Mouse (Mus musculus) forebrain, embryonic 11.5 days (tissue): Measurements from ENCODE around the gene Grin2c. TPM values are rescaled to one million over a fixed set of nuclear protein-coding genes. Genes with fewer than 3 reads are reported as not detected.

Experiments
- ATAC-seq: fragments of 200-750 bp; cut with Nextera tagmentation; replicated peaks from 2 replicates; pipeline ENCODE4 v1.8.0; 2017; ENCODE audit warnings: moderate TSS enrichment; ENCODE audit not compliant: low FRiP score
- DNase-seq: peaks from one replicate; pipeline ENCODE4 v3.0.0-alpha.2; 2017; ENCODE audit warnings: low spot score
- H3K27ac ChIP-seq: fragments of 300-500 bp; sonication (generic); 2 replicates; pipeline ENCODE4 v1.5.1; 2014; ENCODE audit warnings: low read depth, low read length
- H3K27me3 ChIP-seq: fragments of 300-500 bp; sonication (generic); 2 replicates; pipeline ENCODE4 v1.6.1; 2014; ENCODE audit warnings: mild to moderate bottlenecking, low read length, mixed read lengths; ENCODE audit not compliant: control insufficient read depth, insufficient read depth
- H3K36me3 ChIP-seq: fragments of 300-500 bp; sonication (generic); 2 replicates; pipeline ENCODE4 v1.6.1; 2014; ENCODE audit warnings: mild to moderate bottlenecking, low read length, moderate library complexity, mixed read lengths; ENCODE audit not compliant: control insufficient read depth, insufficient read depth
- H3K4me1 ChIP-seq: fragments of 300-500 bp; sonication (generic); replicated peaks from 2 replicates; pipeline ENCODE4 v1.6.1; 2014; ENCODE audit warnings: low read length, mixed read lengths; ENCODE audit not compliant: control insufficient read depth, insufficient read depth
- H3K4me2 ChIP-seq: fragments of 300-500 bp; sonication (generic); 2 replicates; pipeline ENCODE4 v1.6.1; 2014; ENCODE audit warnings: low read depth, mild to moderate bottlenecking, low read length, moderate library complexity, mixed read lengths; ENCODE audit not compliant: severe bottlenecking
- H3K4me3 ChIP-seq: fragments of 300-500 bp; sonication (generic); 2 replicates; pipeline ENCODE4 v1.5.1; 2014; ENCODE audit warnings: low read depth, low read length
- H3K9ac ChIP-seq: fragments of 300-500 bp; sonication (generic); 2 replicates; pipeline ENCODE4 v1.6.1; 2014; ENCODE audit warnings: low read length
- H3K9me3 ChIP-seq: fragments of 300-500 bp; sonication (generic); 2 replicates; pipeline ENCODE4 v1.6.1; 2016; ENCODE audit warnings: low read length, mixed read lengths; ENCODE audit not compliant: control insufficient read depth
- WGBS: fragments of 180-500 bp; shearing (Covaris S2); extraction: QIAGEN DNeasy Blood & Tissue Kit; methylation state at CpG from one replicate; pipeline ENCODE4 v1.1.7; 2014; 5-methylcytosine and 5-hydroxymethylcytosine counted together
- polyA plus RNA-seq: library from polyadenylated mRNA; unstranded; fragments of >200 nt; fragmentation: Nextera tagmentation; extraction: Ambion mirVana; gene quantifications from 2 replicates; pipeline ENCODE4 v1.2.1, GENCODE M21; 2014

Grin2c gene
- polyA plus RNA-seq, 1 experiment from 2014 or later, result not detected

DNA sequence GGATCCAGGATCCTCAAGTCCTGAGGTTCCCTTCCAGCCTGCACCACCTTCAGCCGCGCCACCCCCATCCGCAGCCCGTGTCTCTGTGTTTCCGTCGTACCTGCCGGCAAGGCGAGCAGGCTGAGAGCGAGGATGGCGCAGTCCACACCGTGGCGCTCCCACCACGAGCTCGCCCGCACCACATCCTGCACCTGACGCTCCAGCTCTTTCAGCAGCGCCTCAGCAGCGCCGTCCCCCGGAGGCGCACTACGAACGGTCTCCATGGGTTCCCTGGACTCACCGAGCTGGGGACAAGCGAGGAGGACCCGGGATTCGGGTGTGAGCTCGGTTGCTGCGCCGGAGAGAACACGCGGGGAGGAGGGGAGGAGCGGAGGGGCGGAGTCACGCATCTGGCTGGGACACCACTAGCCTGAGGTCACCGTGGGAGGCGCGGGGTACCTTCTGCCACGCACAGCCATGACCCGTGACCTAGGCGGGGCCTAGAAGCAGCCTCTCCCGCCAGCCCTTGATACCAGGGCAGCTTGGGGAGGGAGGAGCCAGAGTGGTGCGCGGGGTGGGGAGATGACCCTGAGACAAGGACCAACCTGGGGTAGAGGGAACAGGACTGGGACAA, 30.3 kb upstream of the Grin2c start, which contains the start of gene Fads6:
Gene Fads6 (minus strand): TSS at position 450 of the 613 bp plus-strand sequence.
- WGBS, result 1% methylated on average over 44 of the region's 44 CpGs
- peak; percentile 67 for ATAC-seq
- peak within 1 kb of the TSS; percentile 80 for H3K4me2 ChIP-seq
- H3K36me3 ChIP-seq, result no peaks in the 10 kb centered on the region
- H3K4me1 ChIP-seq, result no peaks in the 10 kb centered on the region; the same call in 1 of the 2 replicates
- peak within 1 kb of the TSS; percentile 36 for H3K4me3 ChIP-seq
- peak; percentile 77 for DNase-seq
- H3K9ac ChIP-seq, result peak within 1 kb of the TSS; percentile 53
- no peaks in the 10 kb centered on the region for H3K9me3 ChIP-seq
- no peak within 1 kb of the TSS for H3K27ac ChIP-seq
- peaks cover 3% of the 10 kb centered on the region; the same call in 1 of the 2 replicates for H3K27me3 ChIP-seq

DNA sequence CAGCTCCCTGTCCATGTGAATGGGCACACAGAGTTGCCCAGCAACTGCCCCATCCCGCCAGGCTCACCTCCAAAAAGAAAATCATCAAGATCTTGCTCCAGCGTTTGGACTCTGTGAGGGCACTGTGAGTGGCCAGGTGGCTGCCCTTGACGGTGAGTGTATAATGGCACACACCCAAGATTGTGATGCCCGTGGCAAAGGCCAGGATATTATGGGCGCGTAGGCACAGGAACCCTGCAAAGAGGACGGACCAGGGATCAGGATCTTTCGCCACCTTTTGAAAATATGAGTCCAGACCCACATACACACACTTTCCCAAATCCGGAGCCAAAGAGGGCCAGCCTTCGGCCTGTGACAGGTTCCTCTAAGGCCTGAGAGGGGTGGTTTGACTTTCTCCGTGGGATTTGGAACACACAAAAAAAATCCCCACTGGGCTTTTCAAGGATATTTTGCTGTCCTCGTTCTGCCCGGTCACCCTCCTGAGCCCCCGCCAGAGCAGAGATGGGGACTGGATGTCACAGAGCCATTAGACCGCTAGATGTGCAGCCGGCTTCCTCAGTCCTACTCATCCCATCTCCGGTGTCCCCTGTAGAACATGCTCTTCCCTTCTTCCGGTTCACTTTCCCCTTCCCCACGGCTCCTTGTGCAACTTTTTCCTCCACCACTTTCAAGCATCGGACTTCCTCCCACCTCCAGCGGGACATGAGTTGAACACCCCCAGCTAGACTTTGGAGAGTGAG, 29.6 kb upstream of the Grin2c start:
- Histone ChIP-seq H3K36me3 (no peaks in the 10 kb centered on the region), H3K4me2 (peak overlapping the region; percentile 80), H3K27ac (no peak overlapping the region), H3K4me1 (no peaks in the 10 kb centered on the region; the same call in 1 of the 2 replicates), H3K9me3 (no peaks in the 10 kb centered on the region), H3K4me3 (peak overlapping the region; percentile 36), H3K27me3 (peaks cover 3% of the 10 kb centered on the region; the same call in 1 of the 2 replicates), H3K9ac (peak overlapping the region; percentile 53)
- WGBS, result 50% methylated on average over 21 of the region's 21 CpGs
- DNase-seq (no peak), ATAC-seq (no peak)

DNA sequence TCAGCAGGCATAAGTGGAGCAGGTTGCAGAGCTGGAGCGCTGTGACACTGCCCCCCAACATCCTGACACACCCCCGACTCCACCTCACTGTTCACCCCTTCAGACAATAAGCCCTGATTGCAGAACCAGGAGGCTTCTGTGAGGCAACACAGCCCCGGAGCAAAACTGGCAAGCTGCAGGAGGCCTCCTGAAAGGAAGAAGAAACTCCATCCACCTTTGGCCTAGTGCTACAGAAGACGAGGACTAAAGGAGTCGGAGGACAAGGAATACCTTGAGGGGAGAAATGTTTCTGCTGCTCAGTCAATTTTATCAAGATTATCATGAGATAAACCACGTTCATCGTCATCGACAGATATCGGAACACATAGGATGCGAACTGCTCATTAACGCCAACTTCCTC, 28.9 kb upstream of the Grin2c start:
- Histone ChIP-seq H3K4me3 (no peak overlapping the region), H3K4me2 (no peak overlapping the region), H3K4me1 (no peaks in the 10 kb centered on the region; the same call in 1 of the 2 replicates), H3K9me3 (no peaks in the 10 kb centered on the region), H3K36me3 (no peaks in the 10 kb centered on the region), H3K27me3 (peaks cover 3% of the 10 kb centered on the region; the same call in 1 of the 2 replicates), H3K27ac (no peak overlapping the region), H3K9ac (no peak overlapping the region)
- ATAC-seq (no peak), DNase-seq (no peak)
- WGBS, result 91% methylated on average over 11 of the region's 11 CpGs

DNA sequence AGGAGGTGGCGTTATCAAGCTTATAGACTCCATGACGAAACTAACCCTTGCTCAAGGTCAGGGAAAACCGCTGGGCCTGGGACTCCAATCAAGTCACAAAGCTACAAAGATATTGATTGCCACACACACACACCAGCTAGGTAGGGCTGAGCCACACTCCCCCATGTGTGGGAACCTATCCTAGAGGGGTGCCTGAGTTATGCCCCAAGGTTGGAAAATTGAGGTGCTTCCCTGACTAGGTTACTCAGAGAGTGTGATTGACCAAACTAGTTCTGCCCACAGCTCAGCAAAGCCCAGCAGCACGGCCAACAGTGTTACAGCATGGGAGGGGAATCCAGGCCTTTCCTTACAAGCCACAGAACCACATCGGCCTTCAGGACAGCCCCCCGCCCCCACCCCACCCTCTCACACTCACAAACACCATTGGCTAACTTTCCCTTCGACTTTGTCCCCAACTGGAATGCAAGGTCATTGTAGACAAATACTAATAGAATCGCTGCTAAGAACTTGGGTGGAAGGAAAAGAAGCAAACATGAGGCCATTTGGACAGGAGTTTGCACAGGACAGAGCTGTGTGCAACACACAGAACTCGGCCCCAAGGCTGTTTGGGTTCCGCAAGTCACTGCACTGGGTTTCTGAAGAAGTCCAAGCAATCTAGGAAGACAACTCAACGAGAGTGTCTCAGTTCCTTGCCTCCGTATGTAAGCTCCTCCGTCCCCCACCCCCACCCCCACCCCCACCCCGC, 25.8 kb upstream of the Grin2c start:
- Histone ChIP-seq H3K9ac (no peak overlapping the region), H3K27me3 (no peaks in the 10 kb centered on the region), H3K27ac (no peak overlapping the region), H3K36me3 (no peaks in the 10 kb centered on the region), H3K4me3 (no peak overlapping the region), H3K9me3 (no peaks in the 10 kb centered on the region), H3K4me1 (no peaks in the 10 kb centered on the region; the same call in 1 of the 2 replicates), H3K4me2 (no peak overlapping the region)
- ATAC-seq, result no peak
- DNase-seq, result no peak
- WGBS, result 75% methylated on average over 14 of the region's 14 CpGs

DNA sequence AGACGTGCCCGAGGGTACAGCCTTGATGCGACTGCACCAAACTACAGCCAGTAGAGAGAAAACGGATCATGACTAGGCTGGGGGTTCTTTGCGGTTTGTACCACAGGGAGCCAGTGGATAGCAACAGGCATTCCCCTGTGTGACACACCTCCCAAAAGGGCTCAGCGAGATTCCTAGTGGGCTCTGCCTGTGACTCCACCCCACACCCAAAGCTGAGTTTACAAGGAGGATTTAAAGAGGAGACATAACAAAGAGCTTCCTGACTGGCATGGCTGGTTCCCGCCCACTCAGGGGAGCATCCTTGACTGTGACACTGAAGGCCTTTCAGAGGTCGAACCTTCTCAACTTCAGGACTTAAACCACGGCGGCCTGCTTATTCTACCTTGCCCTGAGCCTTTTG, 24.5 kb upstream of the Grin2c start:
- ATAC-seq (no peak), DNase-seq (no peak)
- WGBS, result 84% methylated on average over 10 of the region's 10 CpGs
- Histone ChIP-seq H3K9me3 (no peaks in the 10 kb centered on the region), H3K9ac (no peak overlapping the region), H3K4me2 (no peak overlapping the region), H3K27ac (no peak overlapping the region), H3K4me3 (no peak overlapping the region), H3K4me1 (no peaks in the 10 kb centered on the region; the same call in 1 of the 2 replicates), H3K27me3 (no peaks in the 10 kb centered on the region), H3K36me3 (no peaks in the 10 kb centered on the region)

DNA sequence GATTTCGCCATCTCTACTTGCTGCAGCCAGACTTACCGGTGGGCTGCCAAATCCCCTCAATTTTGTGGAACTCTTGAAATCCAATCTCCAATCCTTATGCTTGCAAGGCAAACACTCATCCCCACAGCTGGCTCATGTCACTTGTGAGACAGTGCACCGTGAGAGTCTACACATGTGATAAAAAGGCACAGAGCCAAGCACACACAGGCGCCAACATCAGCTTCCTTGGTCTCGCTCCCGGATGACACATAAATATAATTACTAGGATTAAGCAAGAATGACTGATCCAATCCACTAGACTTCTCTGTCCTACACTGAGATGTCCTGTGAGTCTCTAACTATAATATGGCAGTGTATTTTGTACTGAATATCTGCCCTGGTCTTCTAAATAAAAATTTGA, 23.9 kb upstream of the Grin2c start:
- H3K36me3 ChIP-seq, result no peaks in the 10 kb centered on the region
- DNase-seq (no peak), ATAC-seq (no peak)
- H3K9me3 ChIP-seq, result no peaks in the 10 kb centered on the region
- H3K4me2 ChIP-seq, result no peak overlapping the region
- H3K27me3 ChIP-seq, result no peaks in the 10 kb centered on the region
- WGBS, result 91% methylated on average over 6 of the region's 6 CpGs
- H3K4me3 ChIP-seq, result no peak overlapping the region
- no peak overlapping the region for H3K27ac ChIP-seq
- H3K9ac ChIP-seq, result no peak overlapping the region
- no peaks in the 10 kb centered on the region; the same call in 1 of the 2 replicates for H3K4me1 ChIP-seq

DNA sequence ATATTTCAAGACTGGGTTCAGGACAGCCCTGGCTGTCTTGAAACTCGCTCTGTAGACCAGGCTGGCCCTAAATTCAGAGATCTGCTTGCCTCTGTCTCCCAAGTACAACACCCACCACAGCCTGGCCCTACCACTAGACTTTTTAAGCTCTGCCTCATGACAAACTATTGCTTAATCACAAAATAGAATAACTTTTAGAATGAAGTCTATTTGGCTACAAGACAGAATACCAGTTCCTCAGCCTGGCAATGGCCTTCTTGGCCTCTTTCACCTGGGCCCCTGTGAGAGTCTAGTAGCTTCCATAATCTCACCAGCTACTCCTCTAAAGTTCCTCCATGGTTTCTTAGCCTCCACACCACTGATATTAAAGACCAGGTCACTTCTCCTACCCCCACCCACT, 23.3 kb upstream of the Grin2c start:
- Histone ChIP-seq H3K4me2 (no peak overlapping the region), H3K4me3 (no peak overlapping the region), H3K4me1 (no peaks in the 10 kb centered on the region; the same call in 1 of the 2 replicates), H3K36me3 (no peaks in the 10 kb centered on the region), H3K27me3 (no peaks in the 10 kb centered on the region), H3K9ac (no peak overlapping the region), H3K9me3 (no peaks in the 10 kb centered on the region), H3K27ac (no peak overlapping the region)
- 86% methylated on average over 1 of the region's 1 CpGs for WGBS
- DNase-seq (no peak), ATAC-seq (no peak)

DNA sequence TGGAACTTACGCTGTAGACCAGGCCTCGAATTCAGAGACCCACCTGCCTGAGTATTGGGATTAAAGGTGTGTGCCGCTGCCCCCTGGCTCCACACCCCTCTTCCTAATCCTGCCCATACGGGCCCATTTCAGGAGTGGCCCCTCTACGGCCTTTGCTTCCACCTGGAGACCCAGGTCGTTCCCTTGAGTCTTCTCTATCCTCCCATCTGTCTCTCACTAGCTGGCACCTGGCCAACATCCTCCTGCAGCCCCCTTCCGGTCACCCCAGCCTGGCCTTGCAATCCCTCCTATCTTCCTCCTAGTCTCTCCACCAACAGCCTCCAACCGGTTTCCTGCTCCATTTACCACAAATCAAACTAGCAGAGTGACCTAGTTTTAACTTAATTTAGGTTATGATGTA, 22.8 kb upstream of the Grin2c start:
- 81% methylated on average over 8 of the region's 8 CpGs for WGBS
- Histone ChIP-seq H3K27me3 (no peaks in the 10 kb centered on the region), H3K27ac (no peak overlapping the region), H3K4me3 (no peak overlapping the region), H3K36me3 (no peaks in the 10 kb centered on the region), H3K4me1 (no peaks in the 10 kb centered on the region; the same call in 1 of the 2 replicates), H3K9ac (no peak overlapping the region), H3K4me2 (no peak overlapping the region), H3K9me3 (no peaks in the 10 kb centered on the region)
- ATAC-seq, result no peak
- no peak for DNase-seq
